Mouse (Mus musculus) neutrophil, adult 5-6 weeks (primary cell): Measurements from ENCODE around the gene Galnt14. TPM values are rescaled to one million over a fixed set of nuclear protein-coding genes. Genes with fewer than 3 reads are reported as not detected.
A peak's percentile ranks its signal among the peaks of the same experiment; 100 is the strongest.

Source experiments
- ATAC-seq: fragments of 151-379, 151-347 bp; 2 replicates; pipeline ENCODE4 v1.8.0; 2017; ENCODE audit warnings: mild to moderate bottlenecking, moderate TSS enrichment; ENCODE audit not compliant: insufficient number of reproducible peaks, poor library complexity, low FRiP score, severe bottlenecking; ENCODE audit errors: extremely low read depth
- total RNA-seq: library from RNA; stranded (forward); fragments of 200-1000 nt; gene quantifications from 2 replicates; pipeline ENCODE4 v1.2.3, GENCODE M21; 2017

The Galnt14 gene
- total RNA-seq, 1 experiment from 2014 or later = 0.47 TPM

- no peak for ATAC-seq
These were observed 110.3 kb downstream of the Galnt14 start for GRCm38 (mm10) chr17:73599923-73600322.

- no peak for ATAC-seq
These were observed 118.2 kb downstream of the Galnt14 start for GRCm38 (mm10) chr17:73592081-73592480.

- no peak for ATAC-seq
These were observed 122.7 kb downstream of the Galnt14 start for GRCm38 (mm10) chr17:73587573-73587972.

GRCm38 (mm10) chr17:73574186-73574585 is 136.1 kb downstream of the Galnt14 start:
- no peak for ATAC-seq

- ATAC-seq = no peak
These were observed 137.4 kb downstream of the Galnt14 start for GRCm38 (mm10) chr17:73572881-73573280.

GRCm38 (mm10) chr17:73572440-73572839 is 137.8 kb downstream of the Galnt14 start:
- no peak for ATAC-seq

- ATAC-seq = no peak
These were observed 138.3 kb downstream of the Galnt14 start for GRCm38 (mm10) chr17:73571961-73572360.

- no peak for ATAC-seq
These were observed 142.0 kb downstream of the Galnt14 start for GRCm38 (mm10) chr17:73568204-73568603.

GRCm38 (mm10) chr17:73561149-73561548 is 149.1 kb downstream of the Galnt14 start:
- no peak for ATAC-seq

- no peak for ATAC-seq
These were observed 150.0 kb downstream of the Galnt14 start for GRCm38 (mm10) chr17:73560208-73560784.

GRCm38 (mm10) chr17:73559498-73559897 is 150.8 kb downstream of the Galnt14 start:
- no peak for ATAC-seq

- no peak for ATAC-seq
These were observed 153.2 kb downstream of the Galnt14 start for GRCm38 (mm10) chr17:73557101-73557500.

- ATAC-seq = no peak
These were observed 153.8 kb downstream of the Galnt14 start for GRCm38 (mm10) chr17:73556436-73556835.

- ATAC-seq = no peak
These were observed 155.6 kb downstream of the Galnt14 start for GRCm38 (mm10) chr17:73554668-73555067.

GRCm38 (mm10) chr17:73548783-73549566 is 161.3 kb downstream of the Galnt14 start:
- no peak for ATAC-seq

- no peak for ATAC-seq
These were observed 162.1 kb downstream of the Galnt14 start for GRCm38 (mm10) chr17:73548119-73548518.

GRCm38 (mm10) chr17:73547483-73547882 is 162.8 kb downstream of the Galnt14 start:
- peak; percentile 78; the same call in 1 of the 2 replicates for ATAC-seq

GRCm38 (mm10) chr17:73541911-73542310 is 168.3 kb downstream of the Galnt14 start:
- no peak for ATAC-seq

- ATAC-seq = no peak
These were observed 169.1 kb downstream of the Galnt14 start for GRCm38 (mm10) chr17:73541233-73541570.

- ATAC-seq = peak; percentile 55; the same call in 1 of the 2 replicates
These were observed 169.6 kb downstream of the Galnt14 start for GRCm38 (mm10) chr17:73540409-73541232.
